Mouse (Mus musculus) MEL (cell line): ENCODE results near the gene Wbp2. TPM values are rescaled to one million over a fixed set of nuclear protein-coding genes. Genes with fewer than 3 reads are reported as not detected.

ENCODE experiments used
- DNase-seq: peaks from one replicate; pipeline ENCODE4 v3.0.0; 2011; ENCODE audit warnings: low read depth, low spot score
- H3K27ac ChIP-seq: 2 replicates; pipeline ENCODE4 v1.5.1; 2012; ENCODE audit warnings: low read depth, mild to moderate bottlenecking, control low read depth, low read length, moderate library complexity; ENCODE audit not compliant: control insufficient read depth
- H3K27me3 ChIP-seq, 2 experiments: fragments of 150-350 bp in 1 of 2; sonication (generic) in 1 of 2; 2 replicates each; pipeline ENCODE4 v1.6.1; 2012; ENCODE audit warnings: low read length in 2 of 2, mild to moderate bottlenecking in 2 of 2, improper control_type of control experiment in 1 of 2, moderate library complexity in 1 of 2; ENCODE audit not compliant: insufficient read depth in 2 of 2, control insufficient read depth in 1 of 2
- H3K36me3 ChIP-seq, 2 experiments: 2 replicates each; pipeline ENCODE4 v1.6.1; 2012 to 2014; ENCODE audit warnings: low read length in 2 of 2, improper control_type of control experiment in 1 of 2, inconsistent platforms in 1 of 2, mild to moderate bottlenecking in 1 of 2; ENCODE audit not compliant: insufficient read depth in 2 of 2, control insufficient read depth in 1 of 2
- H3K4me1 ChIP-seq, 2 experiments: fragments of 150-350 bp in 1 of 2; sonication (generic) in 1 of 2; 2 replicates each; pipeline ENCODE4 v1.6.1; 2012; ENCODE audit warnings: low read length in 2 of 2, improper control_type of control experiment in 1 of 2, mild to moderate bottlenecking in 1 of 2; ENCODE audit not compliant: insufficient read depth in 2 of 2, control insufficient read depth in 1 of 2
- H3K4me3 ChIP-seq, 2 experiments: fragments of 150-350 bp in 1 of 2; sonication (generic) in 1 of 2; 2 replicates each; pipeline ENCODE4 v1.5.1; 2012; ENCODE audit warnings: low read depth in 2 of 2, low read length in 2 of 2, mild to moderate bottlenecking in 2 of 2, moderate library complexity in 2 of 2, control low read depth in 1 of 2, improper control_type of control experiment in 1 of 2; ENCODE audit not compliant: control insufficient read depth in 1 of 2, insufficient read depth in 1 of 2
- H3K79me2 ChIP-seq: 2 replicates; pipeline ENCODE4 v1.6.1; 2012; ENCODE audit warnings: mild to moderate bottlenecking, low read length, moderate library complexity; ENCODE audit not compliant: control insufficient read depth, poor library complexity, insufficient read depth
- H3K9ac ChIP-seq: 2 replicates; pipeline ENCODE4 v1.6.1; 2012; ENCODE audit warnings: low read depth, mild to moderate bottlenecking, control low read depth, low read length, moderate library complexity; ENCODE audit not compliant: control insufficient read depth, poor library complexity, severe bottlenecking
- H3K9me3 ChIP-seq: fragments of 150-350 bp; sonication (generic); replicated peaks from 2 replicates; pipeline ENCODE4 v1.6.1; 2012; ENCODE audit warnings: mild to moderate bottlenecking, low read length, improper control_type of control experiment, moderate library complexity; ENCODE audit not compliant: insufficient read depth
- BHLHE40 ChIP-seq: IDR thresholded peaks from 2 replicates; pipeline ENCODE4 v1.6.1; 2012; ENCODE audit warnings: low read depth, mild to moderate bottlenecking, inconsistent platforms, low read length, improper control_type of control experiment, borderline replicate concordance
- CHD1 ChIP-seq: IDR thresholded peaks from 2 replicates; pipeline ENCODE4 v1.6.1; 2012; ENCODE audit warnings: low read depth, mild to moderate bottlenecking, inconsistent platforms, low read length, improper control_type of control experiment
- CHD2 ChIP-seq: IDR thresholded peaks from 2 replicates; pipeline ENCODE4 v1.6.1; 2011; ENCODE audit warnings: low read length, improper control_type of control experiment
- CTCF ChIP-seq, 3 experiments: IDR thresholded peaks in 2 of 3; conservative IDR thresholded peaks in 1 of 3; 2 replicates each; pipeline ENCODE4 v1.5.1; 2011 to 2012; ENCODE audit warnings: low read length in 3 of 3, low read depth in 2 of 3, mild to moderate bottlenecking in 2 of 3, improper control_type of control experiment in 1 of 3, inconsistent platforms in 1 of 3, mixed read lengths in 1 of 3, moderate library complexity in 1 of 3; ENCODE audit not compliant: control insufficient read depth in 1 of 3, insufficient read depth in 1 of 3, poor library complexity in 1 of 3, severe bottlenecking in 1 of 3
- E2F4 ChIP-seq: IDR thresholded peaks from 2 replicates; pipeline ENCODE4 v1.6.1; 2011; ENCODE audit warnings: low read depth, low read length, improper control_type of control experiment, borderline replicate concordance
- ELF1 ChIP-seq: IDR thresholded peaks from 2 replicates; pipeline ENCODE4 v1.6.1; 2014; ENCODE audit warnings: low read depth, mild to moderate bottlenecking, inconsistent platforms, low read length, improper control_type of control experiment, moderate library complexity
- EP300 ChIP-seq, 2 experiments: IDR thresholded peaks; 2 replicates each; pipeline ENCODE4 v1.6.1; 2011; ENCODE audit warnings: improper control_type of control experiment in 2 of 2, low read length in 2 of 2, low read depth in 1 of 2, mild to moderate bottlenecking in 1 of 2
- ETS1 ChIP-seq: IDR thresholded peaks from 2 replicates; pipeline ENCODE4 v1.6.1; 2012; ENCODE audit warnings: low read depth, mild to moderate bottlenecking, inconsistent platforms, low read length, improper control_type of control experiment, moderate library complexity
- MAFK ChIP-seq: IDR thresholded peaks from 2 replicates; pipeline ENCODE4 v1.6.1; 2011; ENCODE audit warnings: low read depth, mild to moderate bottlenecking, low read length, improper control_type of control experiment, borderline replicate concordance
- MAX ChIP-seq: IDR thresholded peaks from 2 replicates; pipeline ENCODE4 v1.6.1; 2011; ENCODE audit warnings: low read length, improper control_type of control experiment
- MAZ ChIP-seq: IDR thresholded peaks from 2 replicates; pipeline ENCODE4 v1.6.1; 2012; ENCODE audit warnings: low read depth, mild to moderate bottlenecking, inconsistent platforms, low read length, improper control_type of control experiment
- MEF2A ChIP-seq: IDR thresholded peaks from 2 replicates; pipeline ENCODE4 v1.6.1; 2014; ENCODE audit warnings: low read depth, mild to moderate bottlenecking, inconsistent platforms, low read length, improper control_type of control experiment; ENCODE audit not compliant: poor library complexity, insufficient replicate concordance, severe bottlenecking; ENCODE audit errors: extremely low read depth
- MXI1 ChIP-seq: IDR thresholded peaks from 2 replicates; pipeline ENCODE4 v1.6.1; 2011; ENCODE audit warnings: mild to moderate bottlenecking, low read depth, low read length, improper control_type of control experiment
- NELFE ChIP-seq: IDR thresholded peaks from 2 replicates; pipeline ENCODE4 v1.6.1; 2011; ENCODE audit warnings: low read depth, low read length, improper control_type of control experiment
- NRF1 ChIP-seq: IDR thresholded peaks from 2 replicates; pipeline ENCODE4 v1.6.1; 2014; ENCODE audit warnings: low read depth, mild to moderate bottlenecking, inconsistent platforms, low read length, improper control_type of control experiment, moderate library complexity; ENCODE audit not compliant: poor library complexity, insufficient read depth, severe bottlenecking
- POLR2A ChIP-seq, 2 experiments: IDR thresholded peaks; 2 replicates each; pipeline ENCODE4 v1.6.1; 2011 to 2012; ENCODE audit warnings: low read length in 2 of 2, mild to moderate bottlenecking in 2 of 2, control low read depth in 1 of 2, improper control_type of control experiment in 1 of 2, low read depth in 1 of 2, moderate library complexity in 1 of 2; ENCODE audit not compliant: control insufficient read depth in 1 of 2, insufficient read depth in 1 of 2, poor library complexity in 1 of 2
- POLR2AphosphoS2 ChIP-seq: IDR thresholded peaks from 2 replicates; pipeline ENCODE4 v1.6.1; 2011; ENCODE audit warnings: low read length, improper control_type of control experiment
- POLR2AphosphoS5 ChIP-seq: IDR thresholded peaks from 2 replicates; pipeline ENCODE4 v1.6.1; 2012; ENCODE audit warnings: low read depth, borderline replicate concordance, mild to moderate bottlenecking, inconsistent platforms, low read length, moderate library complexity, mixed read lengths
- RCOR1 ChIP-seq: IDR thresholded peaks from 2 replicates; pipeline ENCODE4 v1.6.1; 2012; ENCODE audit warnings: low read depth, mild to moderate bottlenecking, inconsistent platforms, low read length, improper control_type of control experiment
- SIN3A ChIP-seq: IDR thresholded peaks from 2 replicates; pipeline ENCODE4 v1.6.1; 2012; ENCODE audit warnings: low read length, improper control_type of control experiment, inconsistent platforms
- SMC3 ChIP-seq: IDR thresholded peaks from 2 replicates; pipeline ENCODE4 v1.6.1; 2011; ENCODE audit warnings: low read depth, low read length, improper control_type of control experiment
- TCF12 ChIP-seq: IDR thresholded peaks from 2 replicates; pipeline ENCODE4 v1.6.1; 2014; ENCODE audit warnings: low read depth, mild to moderate bottlenecking, inconsistent platforms, low read length, improper control_type of control experiment, moderate library complexity
- USF1 ChIP-seq: IDR thresholded peaks from 2 replicates; pipeline ENCODE4 v1.6.1; 2014; ENCODE audit warnings: low read depth, mild to moderate bottlenecking, inconsistent platforms, low read length, improper control_type of control experiment, moderate library complexity
- USF2 ChIP-seq, 2 experiments: IDR thresholded peaks; 2 replicates each; pipeline ENCODE4 v1.6.1; 2011 to 2012; ENCODE audit warnings: improper control_type of control experiment in 2 of 2, low read length in 2 of 2, borderline replicate concordance in 1 of 2, inconsistent platforms in 1 of 2, low read depth in 1 of 2, mild to moderate bottlenecking in 1 of 2; ENCODE audit not compliant: insufficient read depth in 1 of 2
- ZMIZ1 ChIP-seq: IDR thresholded peaks from 2 replicates; pipeline ENCODE4 v1.6.1; 2012; ENCODE audit warnings: low read depth, mild to moderate bottlenecking, inconsistent platforms, low read length, improper control_type of control experiment, moderate library complexity
- ZNF384 ChIP-seq: IDR thresholded peaks from 2 replicates; pipeline ENCODE4 v1.6.1; 2012; ENCODE audit warnings: low read depth, mild to moderate bottlenecking, inconsistent platforms, low read length, improper control_type of control experiment
- polyA plus RNA-seq, 2 experiments: library from polyadenylated mRNA; stranded (reverse) in 1 of 2; unstranded in 1 of 2; fragments of >175 nt in 1 of 2; fragments of >200 nt in 1 of 2; gene quantifications; 2 replicates each; pipeline versions ENCODE4 v1.2.1 to v1.2.4; 2012; ENCODE audit warnings: low replicate concordance in 2 of 2, low read depth in 1 of 2; ENCODE audit not compliant: insufficient read length in 2 of 2, insufficient read depth in 1 of 2, missing spikeins in 1 of 2
- total RNA-seq: library from RNA; depleted of rRNA; stranded (reverse); fragments of 300-350 nt; gene quantifications from 2 replicates; pipeline ENCODE4 v1.2.3, GENCODE M21; 2012

Gene Wbp2
- total and polyA plus RNA-seq, 3 experiments, result 16.5 to 75.8 TPM; not detected in 1

GRCm38 (mm10) chr11:116078221-116078620 is 8.6 kb downstream of the Wbp2 start:
- Histone ChIP-seq H3K4me3 (peak overlapping the region; percentile 59 to 78), H3K27ac (peak overlapping the region; percentile 97), H3K36me3 (peaks cover 0 to 20% of the 10 kb centered on the region in 2 experiments; a peak in 2 of 4 replicates), H3K27me3 (no peaks in the 10 kb centered on the region), H3K4me1 (peaks cover 11 to 21% of the 10 kb centered on the region in 2 experiments), H3K9ac (peak overlapping the region; percentile 94), H3K9me3 (no peaks in the 10 kb centered on the region), H3K79me2 (peaks cover 21% of the 10 kb centered on the region)
- DNase-seq, result peak; percentile 92
- TF ChIP-seq NELFE (no peak), TCF12 (no peak), USF1 (no peak), SIN3A (peak; percentile 12; the same call in 1 of the 2 replicates), POLR2A (IDR thresholded peaks at IDR 0.05; ENCODE audit: control insufficient read depth in 1 of 2, insufficient read depth in 1 of 2, low read depth in 1 of 2, low read length in 2 of 2, poor library complexity in 1 of 2) (peak; percentile 42 to 63; a peak in 2 of 4 replicates), POLR2AphosphoS5 (peak; percentile 93; the same call in 1 of the 2 replicates), CHD1 (0 out of 2 replicates have a peak, but pooled peaks have one; percentile 3), E2F4 (no peak), POLR2AphosphoS2 (peak; percentile 86), ELF1 (peak; percentile 50), MXI1 (peak; percentile 42; the same call in 1 of the 2 replicates)

- DNase-seq, result peak; percentile 85
- H3K9me3 ChIP-seq, result no peaks in the 10 kb centered on the region
- H3K27me3 ChIP-seq, result no peaks in the 10 kb centered on the region
- H3K4me3 ChIP-seq, result peak within 1 kb of the TSS; percentile 59 to 78
- peaks cover 11 to 21% of the 10 kb centered on the region in 2 experiments for H3K4me1 ChIP-seq
- peak within 1 kb of the TSS; percentile 94 for H3K9ac ChIP-seq
- H3K27ac ChIP-seq, result peak within 1 kb of the TSS; percentile 97
- peaks cover 0 to 20% of the 10 kb centered on the region in 2 experiments; a peak in 2 of 4 replicates for H3K36me3 ChIP-seq
- peaks cover 21% of the 10 kb centered on the region for H3K79me2 ChIP-seq
- TF ChIP-seq ELF1 (peak; percentile 64), ETS1 (0 out of 2 replicates have a peak, but pooled peaks have one; percentile 39), MEF2A (0 out of 2 replicates have a peak, but pooled peaks have one; percentile 29), RCOR1 (no peak), POLR2AphosphoS2 (peak; percentile 58), POLR2AphosphoS5 (no peak), MAX (no peak; the same call in 1 of the 2 replicates), POLR2A (IDR thresholded peaks at IDR 0.05; ENCODE audit: control insufficient read depth in 1 of 2, insufficient read depth in 1 of 2, low read depth in 1 of 2, low read length in 2 of 2, poor library complexity in 1 of 2) (peak in 1 of 2 experiments; percentile 67; a peak in 2 of 4 replicates), CHD1 (peak; percentile 75), MAFK (no peak), CTCF (IDR thresholded peaks at IDR 0.05 in 2 of 3, conservative IDR thresholded peaks at IDR 0.05 in 1 of 3; ENCODE audit: control insufficient read depth in 1 of 3, insufficient read depth in 1 of 3, low read depth in 2 of 3, low read length in 3 of 3, poor library complexity in 1 of 3, severe bottlenecking in 1 of 3) (peak in 2 of 3 experiments; percentile 34 to 44; a peak in 3 of 6 replicates), EP300 (IDR thresholded peaks at IDR 0.05; ENCODE audit: low read depth in 1 of 2, low read length in 2 of 2) (0 out of 4 replicates have a peak, but pooled peaks of 1 of the 2 experiments have one; percentile 35), NRF1 (peak; percentile 29; the same call in 1 of the 2 replicates), SMC3 (no peak; the same call in 1 of the 2 replicates), MAZ (peak; percentile 29; the same call in 1 of the 2 replicates), ZMIZ1 (peak; percentile 76; the same call in 1 of the 2 replicates), CHD2 (no peak), ZNF384 (no peak), BHLHE40 (peak; percentile 35; the same call in 1 of the 2 replicates), USF2 (IDR thresholded peaks at IDR 0.05; ENCODE audit: borderline replicate concordance in 1 of 2, insufficient read depth in 1 of 2, low read depth in 1 of 2, low read length in 2 of 2) (no peak), SIN3A (peak; percentile 41; the same call in 1 of the 2 replicates), USF1 (0 out of 2 replicates have a peak, but pooled peaks have one; percentile 41)
Observed at GRCm38 (mm10) chr11:116077446-116078204, 9.2 kb downstream of the Wbp2 start, which contains the start of gene Unc13d. Gene Unc13d (minus strand): TSS chr11:116077961.
